Mouse (Mus musculus) heart, postnatal 0 days (tissue): ENCODE measurements around the gene Grid1.

Experiments used
- CTCF ChIP-seq: IDR thresholded peaks from 2 replicates; pipeline ENCODE4 v1.5.1; 2016; ENCODE audit warnings: antibody characterized with exemption, control low read depth, low read depth
- EP300 ChIP-seq: IDR thresholded peaks from 2 replicates; pipeline ENCODE4 v1.6.1; 2016; ENCODE audit warnings: antibody characterized with exemption, low read depth

GRCm38 (mm10) chr14:34905697-34906096 lies 85.8 kb downstream of the Grid1 start:
- TF ChIP-seq CTCF, result no peak
- TF ChIP-seq EP300, result no peak
